Mouse (Mus musculus): ENCODE measurements around the gene Noxa1. TPM values are rescaled to one million over a fixed set of nuclear protein-coding genes. Genes with fewer than 3 reads are reported as not detected.

Gene Noxa1
- total and polyA plus RNA-seq, 3 experiments = 5.0 to 6.4 (median 6.3) TPM

GRCm38 (mm10) chr2:25058926-25059325 lies 36.0 kb downstream of the Noxa1 start:
- no peak for TF ChIP-seq JUN (IDR thresholded peaks at IDR 0.05; ENCODE audit: insufficient read depth, low read depth, low read length)
- TF ChIP-seq USF1 (IDR thresholded peaks at IDR 0.05; ENCODE audit: low read depth, low read length) = no peak
- TF ChIP-seq GABPA (IDR thresholded peaks at IDR 0.05; ENCODE audit: insufficient replicate concordance, low read depth, low read length) = no peak
- TF ChIP-seq MAZ (IDR thresholded peaks at IDR 0.05; ENCODE audit: low read depth, low read length) = no peak
- TF ChIP-seq TBP (conservative IDR thresholded peaks at IDR 0.05; ENCODE audit: low read depth, low read length) = no peak
- TF ChIP-seq MAX (IDR thresholded peaks at IDR 0.05; ENCODE audit: low read length) = no peak
- no peak for TF ChIP-seq SIN3A (IDR thresholded peaks at IDR 0.05; ENCODE audit: low read length)
- no peak for TF ChIP-seq TCF12 (IDR thresholded peaks at IDR 0.05; ENCODE audit: low read depth, low read length)
- dilution Hi-C loops (cut with MboI; ENCODE audit: extremely low pct_ligation_motif_present, extremely low pct_unique_long_range_greater_than_20kb, low sequenced_read_pairs) (no loop called here), in situ Hi-C loops (cut with MboI; ENCODE audit: low pct_ligation_motif_present, low pct_unique_long_range_greater_than_20kb, low sequenced_read_pairs) (no loop called here)
- H3K9me3 ChIP-seq (replicated peaks; ENCODE audit: low read length) = no peaks in the 10 kb centered on the region
- no peak overlapping the region for H3K9ac ChIP-seq (ENCODE audit: insufficient read depth, low read depth)
- H3K36me3 ChIP-seq (replicated peaks in 1 of 2; ENCODE audit: control insufficient read depth in 1 of 2, insufficient read depth in 1 of 2, low read length in 1 of 2) = peaks cover 14 to 78% of the 10 kb centered on the region in 2 experiments
- H3K79me2 ChIP-seq (replicated peaks; ENCODE audit: control insufficient read depth, extremely low read depth, insufficient read depth, poor library complexity, severe bottlenecking) = no peaks in the 10 kb centered on the region
- no peak overlapping the region for H3K27ac ChIP-seq (ENCODE audit: insufficient read depth, low read depth)
- H3K4me2 ChIP-seq (ENCODE audit: insufficient read depth, low read depth, poor library complexity, severe bottlenecking) = no peak overlapping the region
- H3K4me3 ChIP-seq (replicated peaks in 1 of 3; ENCODE audit: low read depth in 2 of 3, low read length in 2 of 3, poor library complexity in 1 of 3) = no peak overlapping the region
- no peaks in the 10 kb centered on the region for H3K27me3 ChIP-seq (replicated peaks)
- H3K4me1 ChIP-seq (ENCODE audit: control insufficient read depth in 1 of 2, insufficient read depth in 2 of 2) = peaks cover 5 to 10% of the 10 kb centered on the region in 2 experiments
- no peak for DNase-seq (ENCODE audit: extremely low read depth)

- no peak overlapping the region for H3K4me2 ChIP-seq (ENCODE audit: insufficient read depth, low read depth, poor library complexity, severe bottlenecking)
- in situ Hi-C loops (cut with MboI; ENCODE audit: low pct_ligation_motif_present, low pct_unique_long_range_greater_than_20kb, low sequenced_read_pairs) = no loop called here
- no peak overlapping the region for H3K9ac ChIP-seq (ENCODE audit: insufficient read depth, low read depth)
- H3K4me3 ChIP-seq (replicated peaks in 1 of 3; ENCODE audit: low read depth in 2 of 3, low read length in 2 of 3, poor library complexity in 1 of 3) = no peak overlapping the region
- dilution Hi-C loops (cut with MboI; ENCODE audit: extremely low pct_ligation_motif_present, extremely low pct_unique_long_range_greater_than_20kb, low sequenced_read_pairs) = no loop called here
- peaks cover 5 to 18% of the 10 kb centered on the region in 2 experiments for H3K4me1 ChIP-seq (ENCODE audit: control insufficient read depth in 1 of 2, insufficient read depth in 2 of 2)
- peaks cover 18 to 81% of the 10 kb centered on the region in 2 experiments for H3K36me3 ChIP-seq (replicated peaks in 1 of 2; ENCODE audit: control insufficient read depth in 1 of 2, insufficient read depth in 1 of 2, low read length in 1 of 2)
- H3K27ac ChIP-seq (ENCODE audit: insufficient read depth, low read depth) = no peak overlapping the region
- no peaks in the 10 kb centered on the region for H3K27me3 ChIP-seq (replicated peaks)
- H3K79me2 ChIP-seq (replicated peaks; ENCODE audit: control insufficient read depth, extremely low read depth, insufficient read depth, poor library complexity, severe bottlenecking) = no peaks in the 10 kb centered on the region
- TF ChIP-seq USF1 (IDR thresholded peaks at IDR 0.05; ENCODE audit: low read depth, low read length) (no peak), ZKSCAN1 (IDR thresholded peaks at IDR 0.05; ENCODE audit: borderline replicate concordance, low read depth, low read length) (no peak), MAFK (IDR thresholded peaks at IDR 0.05; ENCODE audit: insufficient replicate concordance, low read length) (no peak), MAX (IDR thresholded peaks at IDR 0.05; ENCODE audit: low read length) (no peak), TCF12 (IDR thresholded peaks at IDR 0.05; ENCODE audit: low read depth, low read length) (no peak), JUND (conservative IDR thresholded peaks at IDR 0.05; ENCODE audit: low read depth, low read length) (no peak), ETS1 (conservative IDR thresholded peaks at IDR 0.05; ENCODE audit: low read depth, low read length) (no peak), RCOR1 (conservative IDR thresholded peaks at IDR 0.05; ENCODE audit: low read depth, low read length) (no peak), CHD2 (IDR thresholded peaks at IDR 0.05; ENCODE audit: low read length) (no peak)
- no peak for DNase-seq (ENCODE audit: extremely low read depth)
- H3K9me3 ChIP-seq (replicated peaks; ENCODE audit: low read length) = no peaks in the 10 kb centered on the region
Measured at GRCm38 (mm10) chr2:25055409-25056155, 39.4 kb downstream of the Noxa1 start.

Measured in CH12.LX (cell line).